Mouse (Mus musculus) myocyte (in vitro differentiated cells): ENCODE data around the gene Rap1gap2.

Experiments
- CEBPB ChIP-seq: IDR thresholded peaks from 2 replicates; pipeline ENCODE4 v1.6.1; 2011; ENCODE audit warnings: mild to moderate bottlenecking, moderate library complexity; ENCODE audit not compliant: poor library complexity, insufficient read depth, severe bottlenecking
- E2F4 ChIP-seq: IDR thresholded peaks from one replicate; pipeline ENCODE4 v1.6.1; 2011; ENCODE audit warnings: mild to moderate bottlenecking, control low read depth, moderate library complexity; ENCODE audit not compliant: insufficient read depth
- MAX ChIP-seq: IDR thresholded peaks from one replicate; pipeline ENCODE4 v1.6.1; 2011; ENCODE audit warnings: low read depth, mild to moderate bottlenecking, control low read depth
- MYOD1 ChIP-seq, 3 experiments: IDR thresholded peaks; one replicate each; pipeline ENCODE4 v1.6.1; 2011; ENCODE audit warnings: control low read depth in 2 of 3, low read depth in 2 of 3, mild to moderate bottlenecking in 2 of 3, moderate library complexity in 1 of 3; ENCODE audit not compliant: insufficient read length in 2 of 3, control insufficient read depth in 1 of 3
- MYOG ChIP-seq, 3 experiments: IDR thresholded peaks; one replicate each; pipeline ENCODE4 v1.6.1; 2011; ENCODE audit warnings: control low read depth in 2 of 3, low read depth in 2 of 3, mild to moderate bottlenecking in 2 of 3; ENCODE audit not compliant: insufficient read length in 2 of 3, control insufficient read depth in 1 of 3, insufficient read depth in 1 of 3
- POLR2A ChIP-seq: IDR thresholded peaks from one replicate; pipeline ENCODE4 v1.6.1; 2011; ENCODE audit warnings: low read depth, mild to moderate bottlenecking, control low read depth, moderate library complexity; ENCODE audit not compliant: insufficient read length
- POLR2AphosphoS2 ChIP-seq: IDR thresholded peaks from one replicate; pipeline ENCODE4 v1.6.1; 2011; ENCODE audit warnings: low read depth, control low read depth; ENCODE audit not compliant: insufficient read length
- SRF ChIP-seq: IDR thresholded peaks from one replicate; pipeline ENCODE4 v1.6.1; 2011; ENCODE audit warnings: low read depth; ENCODE audit not compliant: control insufficient read depth, insufficient read length
- TCF12 ChIP-seq: IDR thresholded peaks from one replicate; pipeline ENCODE4 v1.6.1; 2011; ENCODE audit warnings: mild to moderate bottlenecking, control low read depth; ENCODE audit not compliant: poor library complexity, insufficient read depth, severe bottlenecking
- TCF3 ChIP-seq: IDR thresholded peaks from one replicate; pipeline ENCODE4 v1.6.1; 2011; ENCODE audit warnings: low read depth, control low read depth; ENCODE audit not compliant: insufficient read length
- USF1 ChIP-seq: IDR thresholded peaks from one replicate; pipeline ENCODE4 v1.6.1; 2011; ENCODE audit warnings: low read depth, mild to moderate bottlenecking, control low read depth, moderate library complexity

DNA sequence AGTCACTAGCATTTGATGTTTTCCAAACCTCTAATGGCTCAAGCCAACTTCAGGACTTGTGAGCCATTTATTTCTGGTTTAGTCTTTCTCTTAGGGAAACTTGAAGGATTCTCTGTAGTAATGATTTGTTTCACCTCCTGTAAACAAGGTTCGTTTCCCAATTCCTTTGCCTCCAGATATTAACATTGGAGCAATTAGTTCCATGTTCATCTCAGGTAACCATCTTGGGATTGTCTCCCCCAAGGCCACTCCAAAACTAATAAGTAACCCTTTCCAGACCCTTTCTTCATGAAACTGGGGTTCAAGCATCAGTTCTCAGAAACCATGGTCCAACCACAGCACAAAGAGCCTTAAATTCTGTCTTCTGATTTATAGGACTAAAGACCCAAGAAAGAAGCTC is 248.9 kb downstream of the Rap1gap2 start, which contains the start of gene Olfr412:
- TF ChIP-seq USF1 (no peak), POLR2A (no peak), MYOD1 (IDR thresholded peaks at IDR 0.05; ENCODE audit: control insufficient read depth in 1 of 3, insufficient read length in 2 of 3, low read depth in 2 of 3) (no peak), TCF3 (no peak), POLR2AphosphoS2 (no peak), TCF12 (no peak), MYOG (IDR thresholded peaks at IDR 0.05; ENCODE audit: control insufficient read depth in 1 of 3, insufficient read depth in 1 of 3, insufficient read length in 2 of 3, low read depth in 2 of 3) (no peak), E2F4 (no peak), MAX (no peak), CEBPB (no peak), SRF (no peak)
